Mouse (Mus musculus) liver, embryonic 11.5 days (tissue): ENCODE results near the gene Slc25a18. TPM values are rescaled to one million over a fixed set of nuclear protein-coding genes. Genes with fewer than 3 reads are reported as not detected.

Source experiments
- ATAC-seq: fragments of 200-750 bp; cut with Nextera tagmentation; replicated peaks from 2 replicates; pipeline ENCODE4 v1.8.0; 2017; ENCODE audit warnings: moderate number of reproducible peaks, mild to moderate bottlenecking, moderate TSS enrichment, moderate library complexity; ENCODE audit not compliant: low FRiP score
- DNase-seq: peaks from one replicate; pipeline ENCODE4 v3.0.0-alpha.2; 2017; ENCODE audit warnings: low spot score
- H3K27ac ChIP-seq: fragments of 300-500 bp; sonication (generic); 2 replicates; pipeline ENCODE4 v1.5.1; 2014; ENCODE audit warnings: mild to moderate bottlenecking, low read depth, low read length, control low read depth
- H3K27me3 ChIP-seq: fragments of 300-500 bp; sonication (generic); replicated peaks from 2 replicates; pipeline ENCODE4 v1.6.1; 2014; ENCODE audit warnings: low read length, mixed read lengths; ENCODE audit not compliant: control insufficient read depth, insufficient read depth
- H3K36me3 ChIP-seq: fragments of 300-500 bp; sonication (generic); 2 replicates; pipeline ENCODE4 v1.6.1; 2014; ENCODE audit warnings: mild to moderate bottlenecking, low read length, moderate library complexity, mixed read lengths; ENCODE audit not compliant: control insufficient read depth, insufficient read depth
- H3K4me1 ChIP-seq: fragments of 300-500 bp; sonication (generic); replicated peaks from 2 replicates; pipeline ENCODE4 v1.6.1; 2014; ENCODE audit warnings: low read length, mixed read lengths; ENCODE audit not compliant: control insufficient read depth, insufficient read depth
- H3K4me2 ChIP-seq: fragments of 300-500 bp; sonication (generic); 2 replicates; pipeline ENCODE4 v1.6.1; 2014; ENCODE audit warnings: mild to moderate bottlenecking, control low read depth, moderate library complexity
- H3K4me3 ChIP-seq: fragments of 300-500 bp; sonication (generic); 2 replicates; pipeline ENCODE4 v1.5.1; 2014; ENCODE audit warnings: low read depth, low read length, control low read depth
- H3K9ac ChIP-seq: fragments of 300-500 bp; sonication (generic); 2 replicates; pipeline ENCODE4 v1.6.1; 2014; ENCODE audit warnings: low read depth, low read length, control low read depth
- H3K9me3 ChIP-seq: fragments of 300-500 bp; sonication (generic); 2 replicates; pipeline ENCODE4 v1.6.1; 2016; ENCODE audit warnings: low read length, inconsistent platforms, mixed read lengths; ENCODE audit not compliant: control insufficient read depth
- WGBS: fragments of 180-500 bp; shearing (Covaris S2); extraction: QIAGEN DNeasy Blood & Tissue Kit; methylation state at CpG from one replicate; pipeline ENCODE4 v1.1.7; 2014; 5-methylcytosine and 5-hydroxymethylcytosine counted together
- microRNA-seq: library from miRNA; unstranded; fragments of <30 nt; microRNA quantifications from one replicate; pipeline ENCODE4, GENCODE M21; 2017; ENCODE audit warnings: borderline number of aligned reads
- polyA plus RNA-seq: library from polyadenylated mRNA; unstranded; fragments of >200 nt; fragmentation: Nextera tagmentation; extraction: Ambion mirVana; gene quantifications from 2 replicates; pipeline ENCODE4 v1.2.1, GENCODE M21; 2014

Gene Slc25a18
- polyA plus RNA-seq, 1 experiment from 2014 or later: 0.08 TPM

GRCm38 (mm10) chr6:120837152-120837530, 63.8 kb downstream of the Slc25a18 start:
- Histone ChIP-seq H3K9ac (peak overlapping the region; percentile 100), H3K4me3 (peak overlapping the region; percentile 94), H3K36me3 (peaks cover 6% of the 10 kb centered on the region), H3K4me1 (peaks cover 26% of the 10 kb centered on the region), H3K27ac (peak overlapping the region; percentile 97), H3K9me3 (no peaks in the 10 kb centered on the region), H3K27me3 (no peaks in the 10 kb centered on the region), H3K4me2 (peak overlapping the region; percentile 85)
- ATAC-seq (no peak), DNase-seq (no peak)
- 53% methylated on average over 1 of the region's 1 CpGs for WGBS

- Histone ChIP-seq H3K9ac (no peak overlapping the region), H3K9me3 (no peaks in the 10 kb centered on the region), H3K4me2 (no peak overlapping the region), H3K4me1 (peaks cover 26% of the 10 kb centered on the region; the same call in 1 of the 2 replicates), H3K27me3 (no peaks in the 10 kb centered on the region), H3K36me3 (peaks cover 6% of the 10 kb centered on the region), H3K4me3 (no peak overlapping the region), H3K27ac (no peak overlapping the region)
- ATAC-seq (no peak), DNase-seq (no peak)
- WGBS: 95% methylated on average over 7 of the region's 7 CpGs
Observed at GRCm38 (mm10) chr6:120840258-120840657, 66.9 kb downstream of the Slc25a18 start.

- ATAC-seq (peak; percentile 71), DNase-seq (no peak)
- Histone ChIP-seq H3K36me3 (peaks cover 6% of the 10 kb centered on the region), H3K9ac (peak overlapping the region; percentile 42; the same call in 1 of the 2 replicates), H3K27ac (peak overlapping the region; percentile 60), H3K27me3 (no peaks in the 10 kb centered on the region), H3K4me1 (peaks cover 26% of the 10 kb centered on the region; the same call in 1 of the 2 replicates), H3K9me3 (no peaks in the 10 kb centered on the region), H3K4me2 (peak overlapping the region; percentile 44), H3K4me3 (no peak overlapping the region)
- WGBS: 70% methylated on average over 5 of the region's 5 CpGs
Observed at GRCm38 (mm10) chr6:120841754-120842153, 68.4 kb downstream of the Slc25a18 start.

Small RNA genes within 50 kb of the gene (microRNA-seq; reads per million reads assigned to microRNA genes)
- gene Gm25193: not detected

Other genes with a start within 250 kb of the Slc25a18 start
- gene Hdhd5, start 242.3 kb upstream of the Slc25a18 start, polyA plus RNA-seq: 19.9 and 20.7 TPM in 2 replicates
- 11.9 and 13.3 TPM in 2 replicates for gene Cecr2, start 107.2 kb upstream of the Slc25a18 start, polyA plus RNA-seq
- 160 and 164 TPM in 2 replicates for gene Atp6v1e1, start 49.2 kb downstream of the Slc25a18 start, polyA plus RNA-seq
- 52.3 and 66.2 TPM in 2 replicates for gene Bcl2l13, start 62.6 kb downstream of the Slc25a18 start, polyA plus RNA-seq
- gene Bid, start 143.3 kb downstream of the Slc25a18 start, polyA plus RNA-seq: 48.2 and 51.5 TPM in 2 replicates